Mouse (Mus musculus) cortical plate, adult 2 months (tissue): ENCODE data around the gene Myt1l.

Experiments used
- CTCF ChIP-seq: fragments of 200-500 bp; IDR thresholded peaks from 2 replicates; pipeline ENCODE4 v1.5.1; 2011; ENCODE audit warnings: mild to moderate bottlenecking, control low read depth, low read length; ENCODE audit not compliant: insufficient read depth; ENCODE audit errors: extremely low read depth
- POLR2A ChIP-seq: fragments of 200-500 bp; IDR thresholded peaks from 2 replicates; pipeline ENCODE4 v1.6.1; 2011; ENCODE audit warnings: mild to moderate bottlenecking, low read length, control low read depth; ENCODE audit not compliant: insufficient read depth; ENCODE audit errors: extremely low read depth

DNA sequence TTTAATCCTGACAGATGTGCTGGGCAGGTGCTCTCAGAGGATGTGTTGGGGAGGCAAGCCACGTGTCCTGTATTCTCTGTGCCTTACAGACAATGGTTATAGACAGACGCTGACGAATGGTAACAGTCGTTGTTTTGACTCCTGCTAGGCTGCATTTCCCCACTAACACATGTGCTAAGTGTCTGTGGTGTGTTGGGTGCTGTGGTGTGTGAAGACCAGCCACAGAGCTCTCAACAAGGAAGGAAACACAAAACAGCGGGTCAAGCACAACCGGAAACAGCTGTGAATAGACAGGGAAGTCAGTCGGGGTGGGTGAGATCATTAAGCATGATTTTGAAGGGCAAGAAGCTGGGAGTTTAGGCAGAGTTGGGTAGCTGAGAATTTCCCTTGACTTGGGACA is 41.1 kb downstream of the Myt1l start:
- TF ChIP-seq CTCF (no peak), POLR2A (no peak)
